Mouse (Mus musculus) erythroblast, adult 5-6 weeks (primary cell): ENCODE measurements around the gene Tenm3. TPM values are rescaled to one million over a fixed set of nuclear protein-coding genes. Genes with fewer than 3 reads are reported as not detected.

ENCODE experiments used
- ATAC-seq: replicated peaks from 2 replicates; pipeline ENCODE4 v1.8.0; 2016; ENCODE audit warnings: moderate number of reproducible peaks, mild to moderate bottlenecking, moderate TSS enrichment, inconsistent platforms; ENCODE audit not compliant: poor library complexity, low FRiP score, severe bottlenecking
- total RNA-seq, 2 experiments: library from RNA; stranded (forward) in 1 of 2; stranded (reverse) in 1 of 2; fragments of 150-400 nt in 1 of 2; fragments of 200-764, 138-1000 nt in 1 of 2; gene quantifications; 2 replicates each; pipeline versions ENCODE4 v1.2.3 to v1.2.4; 2015 to 2017; ENCODE audit warnings: low replicate concordance in 2 of 2

Tenm3 gene
- total RNA-seq, 2 experiments from 2014 or later, result not detected

DNA sequence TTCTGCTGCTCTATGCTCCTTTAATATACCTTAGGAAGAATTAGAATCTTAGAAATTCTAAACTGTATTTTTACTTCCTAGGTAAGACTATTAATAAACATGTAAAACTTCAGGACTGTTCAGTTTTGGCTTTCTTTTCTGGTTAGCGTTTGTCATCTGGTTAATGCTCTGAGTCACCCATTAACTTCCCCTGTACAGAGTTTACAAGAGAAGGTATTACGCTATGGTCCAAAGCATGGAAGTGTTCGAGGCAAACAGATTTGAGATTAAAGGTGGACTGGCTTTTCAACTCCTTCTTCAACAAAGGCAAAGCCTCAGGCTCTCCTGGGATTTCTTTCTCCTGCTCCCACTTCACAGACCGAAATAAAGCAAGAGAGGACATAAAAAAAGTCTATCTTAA lies 354.3 kb downstream of the Tenm3 start:
- no peak for ATAC-seq

DNA sequence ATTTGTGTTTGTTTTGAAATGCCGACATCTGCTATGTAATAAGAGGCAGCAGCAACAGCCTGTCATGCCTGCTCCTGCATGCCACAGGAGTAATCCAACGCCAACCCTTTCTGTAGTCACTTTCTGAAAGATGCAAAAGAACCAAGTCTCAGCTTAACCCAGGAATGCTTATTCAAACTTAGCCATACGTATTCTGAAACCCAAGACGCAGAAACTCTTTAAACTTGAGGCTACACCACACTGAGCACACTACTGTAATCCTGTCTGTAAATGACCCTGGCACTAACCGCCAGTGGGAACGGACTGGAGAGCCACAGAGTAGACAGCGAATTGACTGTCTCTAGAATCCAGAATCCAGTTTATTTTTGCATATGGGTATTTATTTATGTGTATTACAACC lies 354.9 kb downstream of the Tenm3 start:
- ATAC-seq, result no peak

DNA sequence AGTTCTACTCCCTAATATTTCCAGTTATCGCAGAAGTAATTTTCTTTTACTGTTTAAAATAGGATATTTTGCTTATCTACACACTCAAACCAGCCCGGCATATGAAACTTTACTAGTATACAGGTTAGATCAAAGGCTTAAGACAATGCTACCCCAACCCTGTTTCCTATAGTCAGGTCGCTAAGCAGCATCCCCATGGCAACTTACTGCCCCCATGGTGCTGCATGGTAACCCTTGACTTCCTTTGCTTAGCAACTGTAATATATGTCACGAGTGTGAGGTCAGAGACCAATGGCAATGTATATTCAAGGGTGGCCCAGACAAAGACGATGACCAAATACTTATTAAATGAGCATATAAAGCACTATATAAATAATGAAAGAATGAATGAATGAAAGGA lies 359.6 kb downstream of the Tenm3 start:
- ATAC-seq, result no peak

DNA sequence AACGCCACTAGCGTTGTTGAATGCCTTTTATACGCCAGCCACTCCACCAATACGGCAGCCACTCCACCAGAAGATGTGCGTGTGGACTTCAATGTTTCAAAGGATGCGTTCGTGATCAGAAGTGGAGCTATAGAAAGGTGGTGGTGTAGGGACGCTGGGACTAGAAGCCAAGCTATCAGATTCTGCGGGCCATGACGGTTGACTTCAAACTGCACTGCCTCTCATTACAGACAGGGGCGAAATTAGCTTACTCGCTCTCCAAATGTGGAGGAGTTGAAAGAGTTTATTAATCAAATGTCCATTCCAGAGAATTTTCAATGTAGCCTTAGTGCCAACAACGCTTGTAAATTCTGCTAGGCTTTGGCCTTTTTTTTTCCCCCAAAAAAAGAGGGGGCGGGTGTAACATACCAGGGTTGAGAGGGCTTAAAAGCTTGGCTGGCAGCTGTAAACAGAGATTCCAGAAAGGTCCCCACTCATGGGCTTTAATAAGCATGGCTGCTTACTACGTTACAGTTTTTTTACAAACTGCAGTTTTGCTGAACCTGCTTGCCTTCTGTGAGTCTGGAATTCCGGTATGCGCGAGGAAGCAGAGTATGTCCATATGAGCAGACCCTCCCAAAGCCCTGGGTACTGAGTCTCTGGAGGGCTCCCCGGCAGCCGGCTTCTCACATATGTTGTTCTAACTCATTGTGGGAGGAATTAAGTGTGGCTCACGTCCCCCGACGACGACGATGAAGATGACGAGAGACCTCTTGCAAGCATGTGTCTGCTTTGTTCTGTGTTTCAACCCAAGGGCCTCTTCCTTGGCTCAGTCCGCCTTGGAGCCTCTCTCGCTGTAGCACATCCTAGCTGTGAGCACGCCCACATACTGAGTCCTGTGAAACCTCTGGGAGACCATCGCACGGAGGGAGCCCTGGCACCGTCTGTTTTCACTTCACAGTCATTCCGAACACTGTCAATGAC lies 361.8 kb downstream of the Tenm3 start:
- no peak for ATAC-seq

DNA sequence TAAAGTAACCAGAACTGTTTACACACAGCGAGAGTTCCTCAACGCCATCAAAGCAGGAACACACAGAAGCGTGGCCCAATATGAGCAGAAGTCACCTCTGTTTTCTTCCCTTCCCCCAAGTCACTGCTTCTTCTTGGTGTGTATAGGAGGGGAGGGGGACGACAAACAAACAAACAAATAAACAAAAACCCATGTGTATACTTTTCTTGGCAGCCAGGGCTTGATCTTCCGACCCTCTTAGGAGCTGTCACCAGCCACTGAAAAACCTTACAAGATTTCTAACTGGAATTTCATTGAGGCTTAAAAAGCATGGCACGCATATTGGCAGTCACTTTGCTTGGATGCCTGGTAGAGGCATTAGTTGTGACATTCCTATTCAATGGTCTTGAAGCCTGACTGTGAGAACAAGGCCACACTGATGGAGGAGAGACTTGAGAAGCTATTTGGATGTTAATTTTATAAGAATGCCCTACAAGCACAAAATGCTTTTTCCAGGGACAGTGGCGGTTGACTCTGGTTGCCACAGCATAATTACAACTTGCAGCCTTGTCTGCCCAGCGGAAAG lies 366.3 kb downstream of the Tenm3 start:
- ATAC-seq, result no peak

DNA sequence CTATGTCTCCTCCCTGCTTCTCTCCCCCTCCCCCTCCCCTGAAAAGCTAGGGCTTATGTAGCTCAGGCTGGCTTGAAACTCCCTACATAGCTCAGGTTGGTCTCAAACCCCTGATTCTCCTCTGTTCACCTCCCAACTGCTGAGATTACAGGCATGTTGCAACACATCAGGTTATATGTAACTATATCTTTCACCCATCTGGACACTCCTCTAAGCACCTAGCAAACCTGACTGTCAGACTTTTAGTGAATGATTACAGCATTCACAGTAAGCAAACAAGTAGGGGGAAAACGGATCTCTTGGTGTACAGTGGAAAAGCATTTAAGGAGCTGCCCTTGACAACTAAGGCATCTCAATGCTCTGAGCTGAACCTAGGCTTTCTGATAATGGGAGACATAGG lies 366.9 kb downstream of the Tenm3 start:
- no peak for ATAC-seq

DNA sequence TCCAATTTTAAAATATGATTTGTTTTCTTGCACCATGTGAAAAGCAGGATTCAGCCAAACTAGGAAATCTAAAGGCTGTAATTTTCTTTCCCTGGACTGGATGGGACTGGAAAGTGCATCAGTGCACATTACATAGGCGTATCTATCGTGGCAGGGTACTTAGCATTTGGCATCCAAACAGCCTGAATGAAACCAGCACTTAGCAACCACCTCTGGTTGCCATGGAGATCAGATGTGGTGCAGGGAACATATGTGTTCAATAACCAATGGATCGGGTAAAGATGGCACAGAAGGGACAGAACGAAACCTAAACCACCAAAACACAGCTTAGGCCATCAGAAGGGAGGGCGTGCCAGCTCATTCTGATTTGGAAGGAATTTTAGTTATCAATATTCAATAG lies 376.1 kb downstream of the Tenm3 start:
- ATAC-seq, result no peak

DNA sequence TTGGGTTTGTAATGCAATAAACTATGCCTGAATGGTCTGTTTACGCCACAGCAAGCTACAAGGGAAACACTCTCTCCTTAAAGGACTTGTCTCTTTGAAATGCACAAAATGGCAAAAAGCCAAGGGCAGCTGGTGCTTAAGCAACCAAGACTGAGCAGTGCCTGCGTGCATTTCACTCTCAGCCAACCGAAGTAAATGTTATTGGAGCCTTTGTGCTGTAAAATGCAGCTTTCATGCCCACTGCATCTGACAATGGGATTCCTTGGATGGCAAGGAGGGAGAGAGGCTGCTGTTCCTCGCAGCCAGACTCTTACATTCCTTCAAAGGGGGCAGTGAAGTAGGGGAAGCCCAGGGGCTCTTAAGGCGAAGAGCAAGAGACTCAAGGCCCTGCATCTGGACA lies 385.4 kb downstream of the Tenm3 start:
- ATAC-seq, result no peak

DNA sequence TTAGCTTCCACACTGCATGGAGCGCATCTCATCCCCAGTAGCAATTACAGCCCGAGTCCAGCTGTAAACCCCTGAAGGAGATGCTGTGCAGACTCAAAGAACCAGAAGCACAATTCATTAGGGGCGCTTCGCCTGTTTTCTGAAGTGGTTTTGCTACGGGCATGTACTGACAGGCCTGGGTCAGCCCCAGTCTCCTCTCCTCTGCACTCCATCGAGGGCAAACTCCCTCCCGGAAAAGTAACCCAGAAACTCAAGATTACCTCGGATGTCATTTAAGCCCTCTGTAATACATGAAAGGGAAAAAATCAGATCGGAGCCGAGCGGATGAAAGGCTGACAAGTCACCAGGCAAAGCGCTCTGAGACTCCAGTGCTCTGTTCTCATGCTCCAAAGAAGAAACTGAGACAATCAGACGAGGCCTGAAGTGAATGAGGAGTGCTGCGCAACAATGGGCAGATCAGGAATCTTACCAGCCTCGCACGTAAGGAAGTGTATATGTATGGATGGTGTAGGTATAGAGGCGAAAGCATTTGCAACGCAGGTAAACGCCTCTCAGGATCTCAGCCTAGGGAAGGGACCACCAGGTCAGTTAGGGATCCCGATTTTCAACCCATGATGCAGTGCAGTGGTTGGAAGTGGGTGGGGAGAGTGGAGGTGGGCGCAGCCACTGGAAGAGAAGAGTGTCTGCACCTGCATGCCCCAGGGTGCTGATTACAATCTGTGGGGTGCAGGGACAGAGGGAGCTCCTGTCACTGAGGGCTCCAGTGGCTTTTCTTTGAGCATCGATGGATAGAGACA lies 387.2 kb downstream of the Tenm3 start:
- no peak for ATAC-seq

DNA sequence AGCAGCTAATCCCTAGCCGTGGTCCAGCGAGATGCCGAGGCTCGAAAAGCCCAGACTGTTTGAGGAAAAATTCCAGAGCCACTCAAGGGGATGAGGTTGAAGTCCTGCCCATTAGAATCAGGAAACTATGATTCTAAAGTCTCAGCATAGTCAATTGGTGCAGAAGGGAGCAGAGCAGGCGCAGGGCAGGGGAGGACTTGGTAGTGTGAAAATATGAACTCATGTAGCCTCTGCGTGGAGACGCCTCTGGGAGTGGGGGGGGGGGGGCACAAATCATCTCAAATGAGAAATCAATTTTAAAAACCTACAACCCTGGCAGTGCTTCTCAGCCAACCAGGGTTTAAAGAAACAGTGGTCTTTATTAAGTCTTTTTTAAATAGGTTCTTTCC lies 392.5 kb downstream of the Tenm3 start:
- no peak for ATAC-seq

DNA sequence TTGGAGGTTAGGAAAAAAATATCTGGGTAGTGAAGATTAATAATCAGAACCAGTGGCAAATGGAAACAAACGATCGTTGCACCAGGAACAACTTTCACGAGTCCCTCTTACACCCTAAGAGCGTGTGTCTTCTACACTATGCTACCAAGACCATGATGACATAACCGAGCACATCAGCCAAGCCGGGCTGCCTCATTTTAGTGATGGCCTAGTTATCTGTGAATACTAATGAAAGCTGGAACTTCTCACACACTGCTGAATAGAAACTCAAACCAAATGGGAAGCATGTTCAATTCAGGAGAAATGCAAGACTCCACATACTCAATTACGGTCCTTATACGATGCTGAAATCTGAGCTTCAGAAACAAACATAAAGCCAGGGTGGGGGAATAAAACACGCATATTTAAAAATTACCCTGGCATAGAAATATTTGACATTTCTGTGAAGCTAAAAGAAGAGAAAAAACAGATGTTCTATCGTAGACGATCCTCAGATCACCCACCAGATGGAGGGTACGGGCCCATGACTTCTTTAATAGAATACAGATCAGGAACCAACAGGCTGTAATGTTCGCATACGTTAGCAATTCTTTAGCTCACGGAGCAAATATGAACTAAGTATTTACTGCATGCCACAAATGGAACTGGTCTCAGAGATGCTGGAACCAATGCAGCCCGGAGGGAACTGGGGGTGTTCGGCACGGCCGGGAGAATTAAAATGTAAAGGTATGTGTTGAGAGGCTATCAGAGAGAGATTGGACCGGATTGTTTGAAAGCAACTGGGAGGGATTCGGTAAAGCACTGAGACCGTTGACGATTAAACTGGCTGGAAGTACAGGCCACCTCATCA lies 393.1 kb downstream of the Tenm3 start:
- no peak for ATAC-seq

DNA sequence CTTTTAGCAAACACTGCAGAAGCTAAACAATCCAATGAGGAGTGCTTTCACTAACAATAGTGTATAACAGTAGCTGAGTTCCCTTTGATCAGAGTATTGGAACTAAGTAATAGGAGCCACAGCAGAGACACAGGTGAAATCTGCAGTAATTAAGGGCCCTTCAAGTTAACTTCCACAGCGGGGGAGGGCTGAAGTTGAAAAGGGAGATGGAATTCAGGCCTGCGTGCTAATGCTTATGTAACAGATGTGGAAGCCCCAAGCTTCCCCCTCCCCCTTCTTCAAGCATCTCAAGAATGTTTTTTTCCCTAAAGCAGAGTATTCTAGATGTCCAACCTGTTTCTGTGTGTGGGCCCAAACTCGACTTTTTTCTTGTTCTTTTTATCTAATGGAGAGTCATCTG lies 394.1 kb downstream of the Tenm3 start:
- ATAC-seq, result no peak

DNA sequence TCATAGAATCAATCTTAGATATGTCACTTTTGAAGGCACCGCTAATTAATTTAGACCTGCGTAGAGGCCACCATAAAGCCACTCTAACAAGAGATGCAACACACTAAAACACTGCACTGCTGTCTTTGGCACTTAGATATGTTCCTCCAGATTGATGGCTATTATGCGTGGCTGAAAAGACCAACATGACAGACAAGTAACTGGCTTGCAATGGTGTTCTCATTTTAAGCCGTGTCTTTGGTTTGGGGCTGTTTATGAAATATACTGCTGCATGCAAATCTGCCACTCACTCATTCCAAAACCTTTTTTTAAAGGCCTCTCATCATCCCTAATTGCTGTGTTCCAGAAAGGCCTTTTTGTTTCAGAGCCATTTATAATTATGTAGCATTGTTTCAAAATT lies 398.1 kb downstream of the Tenm3 start:
- ATAC-seq, result no peak

DNA sequence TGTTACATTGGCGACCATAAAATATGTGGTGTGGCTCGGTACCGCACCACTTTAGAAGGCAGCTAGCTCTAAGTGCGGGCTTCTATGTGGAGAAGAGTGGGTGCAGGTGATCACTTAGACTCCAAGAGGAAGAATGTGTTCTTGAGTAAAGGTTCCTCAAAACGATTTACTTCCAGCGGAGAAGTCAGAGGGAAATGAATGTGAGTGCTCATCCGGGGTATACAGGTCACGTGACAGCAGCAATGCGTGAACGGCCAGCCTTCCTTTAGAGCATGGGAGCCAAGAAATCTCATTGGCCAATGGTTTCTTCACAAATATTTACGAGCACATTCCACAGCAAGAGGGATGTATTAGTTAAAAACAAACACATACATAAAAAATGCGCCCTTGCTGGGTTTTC lies 404.3 kb downstream of the Tenm3 start:
- no peak for ATAC-seq

DNA sequence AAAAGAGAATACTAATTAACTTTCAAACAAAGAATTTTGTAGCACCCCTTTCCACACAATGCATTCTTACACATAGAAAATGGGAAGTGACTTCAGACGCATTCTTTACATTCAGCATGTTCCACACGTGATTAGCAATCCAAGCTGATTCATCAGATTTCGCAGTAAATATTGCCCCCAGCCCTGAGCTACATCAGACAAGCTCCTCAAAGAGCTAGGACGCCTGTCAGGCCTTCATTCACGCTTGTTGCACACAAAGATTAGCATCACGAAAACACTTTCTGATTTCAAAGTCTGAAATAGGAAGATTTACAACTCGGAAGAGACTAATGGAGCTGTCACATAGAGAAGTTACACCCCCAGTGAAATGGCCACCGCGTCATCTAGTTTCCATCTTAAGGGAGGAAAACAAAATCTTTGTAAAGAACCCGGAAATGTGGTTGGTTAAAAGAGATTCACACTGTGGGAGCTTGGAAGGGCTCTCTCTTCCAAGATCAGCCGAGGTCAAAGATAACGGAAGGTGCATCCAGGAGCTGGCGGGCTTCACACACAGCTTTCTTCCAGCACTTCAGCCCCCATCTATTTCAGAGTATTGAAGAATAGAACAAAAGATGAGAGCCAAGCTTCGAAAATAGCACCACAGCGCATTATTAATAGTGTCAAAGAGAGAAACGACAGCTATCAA lies 406.1 kb downstream of the Tenm3 start:
- no peak for ATAC-seq

DNA sequence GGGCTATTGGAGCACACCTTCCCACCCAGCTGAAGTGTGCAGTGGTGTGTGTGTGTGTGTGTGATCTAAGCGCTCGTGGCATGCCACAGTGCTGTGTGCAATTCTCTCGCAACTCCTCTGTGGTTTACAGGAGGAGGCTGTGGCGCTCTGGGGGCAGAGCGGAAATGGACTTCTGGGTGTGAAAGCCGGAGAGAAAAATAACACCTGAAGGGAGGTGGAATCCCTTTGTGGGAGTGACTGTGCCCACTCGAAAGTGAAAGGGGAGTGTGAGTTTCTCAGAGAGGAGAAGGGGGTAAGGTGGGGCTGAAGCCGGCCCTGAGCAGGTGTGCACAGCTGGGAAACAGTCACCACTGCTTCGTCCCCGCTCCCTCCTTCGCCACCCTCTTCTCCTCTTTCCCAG lies 418.6 kb downstream of the Tenm3 start:
- no peak for ATAC-seq

DNA sequence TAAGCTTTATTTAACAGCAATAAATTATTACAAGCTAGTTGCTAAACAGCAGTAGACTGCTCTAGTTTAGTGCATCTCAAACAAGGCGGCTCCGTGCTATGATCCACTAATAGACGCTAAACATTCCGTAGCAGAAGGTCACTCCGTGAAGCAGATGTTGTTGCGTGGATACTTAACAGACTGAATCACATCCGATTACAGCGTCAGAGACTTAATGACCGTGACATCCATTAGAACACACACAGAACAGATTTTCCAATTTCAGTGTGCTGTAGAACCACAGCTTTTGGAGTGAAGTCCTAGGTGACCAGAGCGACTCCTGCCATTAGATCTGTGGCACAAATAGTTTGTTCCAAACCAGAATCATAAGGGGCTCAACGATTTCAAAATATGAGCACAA lies 426.0 kb downstream of the Tenm3 start:
- no peak for ATAC-seq

DNA sequence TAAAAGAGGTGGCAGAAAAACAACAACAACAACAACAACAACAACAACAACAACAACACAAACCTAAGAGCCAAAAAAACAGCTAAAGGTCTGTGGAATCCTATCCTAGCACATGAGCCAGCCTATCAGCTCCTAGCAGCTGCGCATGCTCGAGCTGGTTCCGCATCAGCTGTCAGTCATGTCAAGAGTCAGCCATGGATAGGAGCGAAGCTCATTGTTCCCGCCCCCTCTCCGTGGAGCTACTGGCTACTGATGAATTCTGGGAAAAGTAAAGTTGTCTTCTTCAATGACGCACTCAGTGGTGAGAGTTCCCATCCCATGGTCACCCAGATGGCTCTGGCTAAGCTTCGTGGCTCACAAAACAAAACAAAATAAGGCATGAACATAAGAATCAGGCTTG lies 432.8 kb downstream of the Tenm3 start:
- no peak for ATAC-seq

DNA sequence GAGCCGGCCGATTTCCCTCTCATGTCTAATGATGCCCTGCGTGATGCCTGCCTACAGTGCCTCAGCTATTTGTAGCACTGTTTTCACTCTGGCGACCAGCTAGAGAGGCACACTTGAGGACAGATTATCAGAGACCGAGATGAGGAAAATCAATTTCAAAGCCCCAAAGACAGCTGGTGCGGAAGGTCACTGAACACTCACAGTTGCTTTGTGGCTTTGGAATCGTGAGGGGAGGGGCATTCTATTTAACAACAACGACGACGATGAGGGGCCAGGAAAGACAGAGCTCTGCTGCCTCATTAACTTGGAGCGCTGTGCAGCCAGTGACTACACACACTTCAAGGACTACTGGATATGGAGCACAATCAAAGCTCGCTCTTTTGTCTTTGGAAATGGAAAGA lies 443.2 kb downstream of the Tenm3 start:
- no peak for ATAC-seq
